Mouse (Mus musculus): Measurements from ENCODE around the gene Smarcc2. TPM values are rescaled to one million over a fixed set of nuclear protein-coding genes. Genes with fewer than 3 reads are reported as not detected.

Smarcc2 gene
- polyA plus RNA-seq, 1 experiment: 26.3 TPM

- no peaks in the 10 kb centered on the region for H3K9me3 ChIP-seq (replicated peaks; ENCODE audit: control insufficient read depth, insufficient read depth, low read length, poor library complexity, severe bottlenecking)
- H3K36me3 ChIP-seq (ENCODE audit: control insufficient read depth, insufficient read depth, low read length, poor library complexity, severe bottlenecking): peaks cover 6% of the 10 kb centered on the region
- H3K27ac ChIP-seq (ENCODE audit: insufficient read depth, low read length): no peak overlapping the region
- no peaks in the 10 kb centered on the region for H3K4me1 ChIP-seq (ENCODE audit: control insufficient read depth, insufficient read depth, low read length)
- TF ChIP-seq CTCF (IDR thresholded peaks at IDR 0.05; ENCODE audit: low read depth, low read length) (no peak), EP300 (IDR thresholded peaks at IDR 0.05; ENCODE audit: insufficient read depth, low read depth, low read length) (no peak), POLR2A (IDR thresholded peaks at IDR 0.05; ENCODE audit: insufficient read depth, low read length) (no peak)
- H3K4me3 ChIP-seq (ENCODE audit: low read depth, low read length): peak overlapping the region; percentile 6; the same call in 1 of the 2 replicates
- H3K27me3 ChIP-seq (ENCODE audit: control insufficient read depth, insufficient read depth, low read length, poor library complexity, severe bottlenecking): no peaks in the 10 kb centered on the region
- no peak overlapping the region for H3K9ac ChIP-seq (ENCODE audit: low read depth, poor library complexity, severe bottlenecking)
Measured at GRCm38 (mm10) chr10:128509203-128509602, 50.2 kb downstream of the Smarcc2 start.

GRCm38 (mm10) chr10:128509831-128510230 is 50.8 kb downstream of the Smarcc2 start:
- no peak overlapping the region for H3K4me3 ChIP-seq (ENCODE audit: low read depth, low read length)
- H3K9me3 ChIP-seq (replicated peaks; ENCODE audit: control insufficient read depth, insufficient read depth, low read length, poor library complexity, severe bottlenecking): no peaks in the 10 kb centered on the region
- no peak overlapping the region for H3K9ac ChIP-seq (ENCODE audit: low read depth, poor library complexity, severe bottlenecking)
- H3K4me1 ChIP-seq (ENCODE audit: control insufficient read depth, insufficient read depth, low read length): no peaks in the 10 kb centered on the region
- no peak overlapping the region for H3K27ac ChIP-seq (ENCODE audit: insufficient read depth, low read length)
- TF ChIP-seq EP300 (IDR thresholded peaks at IDR 0.05; ENCODE audit: insufficient read depth, low read depth, low read length): no peak
- TF ChIP-seq CTCF (IDR thresholded peaks at IDR 0.05; ENCODE audit: low read depth, low read length): no peak
- TF ChIP-seq POLR2A (IDR thresholded peaks at IDR 0.05; ENCODE audit: insufficient read depth, low read length): no peak
- H3K36me3 ChIP-seq (ENCODE audit: control insufficient read depth, insufficient read depth, low read length, poor library complexity, severe bottlenecking): peaks cover 6% of the 10 kb centered on the region
- no peaks in the 10 kb centered on the region for H3K27me3 ChIP-seq (ENCODE audit: control insufficient read depth, insufficient read depth, low read length, poor library complexity, severe bottlenecking)

DNA sequence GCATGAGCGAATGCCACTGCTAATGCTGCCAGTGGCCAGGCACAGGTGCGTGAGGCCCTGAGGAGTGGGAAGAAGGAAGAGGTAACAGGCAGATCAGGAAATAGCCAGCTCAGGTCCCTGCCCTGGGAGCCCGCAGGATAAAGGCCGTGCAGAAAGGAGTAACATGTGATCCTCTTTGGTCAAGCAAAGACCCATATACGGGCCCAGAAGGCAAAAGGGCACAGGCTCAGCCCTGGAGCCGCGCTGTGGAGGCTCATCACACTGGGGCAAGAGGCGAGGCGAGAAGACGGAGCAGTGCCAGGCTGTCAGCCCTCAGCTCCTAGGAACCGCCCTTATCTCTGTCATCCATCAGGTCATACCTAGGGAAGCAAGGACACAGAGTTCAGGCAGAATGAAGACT is 51.3 kb downstream of the Smarcc2 start:
- no peak for TF ChIP-seq POLR2A (IDR thresholded peaks at IDR 0.05; ENCODE audit: insufficient read depth, low read length)
- no peak for TF ChIP-seq EP300 (IDR thresholded peaks at IDR 0.05; ENCODE audit: insufficient read depth, low read depth, low read length)
- no peak for TF ChIP-seq CTCF (IDR thresholded peaks at IDR 0.05; ENCODE audit: low read depth, low read length)
- Histone ChIP-seq H3K27me3 (ENCODE audit: control insufficient read depth, insufficient read depth, low read length, poor library complexity, severe bottlenecking) (no peaks in the 10 kb centered on the region), H3K27ac (ENCODE audit: insufficient read depth, low read length) (no peak overlapping the region), H3K9ac (ENCODE audit: low read depth, poor library complexity, severe bottlenecking) (no peak overlapping the region), H3K4me1 (ENCODE audit: control insufficient read depth, insufficient read depth, low read length) (no peaks in the 10 kb centered on the region), H3K36me3 (ENCODE audit: control insufficient read depth, insufficient read depth, low read length, poor library complexity, severe bottlenecking) (peaks cover 6% of the 10 kb centered on the region), H3K9me3 (replicated peaks; ENCODE audit: control insufficient read depth, insufficient read depth, low read length, poor library complexity, severe bottlenecking) (no peaks in the 10 kb centered on the region), H3K4me3 (ENCODE audit: low read depth, low read length) (no peak overlapping the region)

- H3K27ac ChIP-seq (ENCODE audit: insufficient read depth, low read length): no peak overlapping the region
- no peak overlapping the region for H3K9ac ChIP-seq (ENCODE audit: low read depth, poor library complexity, severe bottlenecking)
- H3K4me3 ChIP-seq (ENCODE audit: low read depth, low read length): no peak overlapping the region
- peaks cover 4% of the 10 kb centered on the region for H3K4me1 ChIP-seq (ENCODE audit: control insufficient read depth, insufficient read depth, low read length)
- H3K27me3 ChIP-seq (ENCODE audit: control insufficient read depth, insufficient read depth, low read length, poor library complexity, severe bottlenecking): no peaks in the 10 kb centered on the region
- H3K36me3 ChIP-seq (ENCODE audit: control insufficient read depth, insufficient read depth, low read length, poor library complexity, severe bottlenecking): peaks cover 6% of the 10 kb centered on the region
- TF ChIP-seq EP300 (IDR thresholded peaks at IDR 0.05; ENCODE audit: insufficient read depth, low read depth, low read length) (no peak), CTCF (IDR thresholded peaks at IDR 0.05; ENCODE audit: low read depth, low read length) (no peak), POLR2A (IDR thresholded peaks at IDR 0.05; ENCODE audit: insufficient read depth, low read length) (no peak)
- H3K9me3 ChIP-seq (replicated peaks; ENCODE audit: control insufficient read depth, insufficient read depth, low read length, poor library complexity, severe bottlenecking): no peaks in the 10 kb centered on the region
Measured at GRCm38 (mm10) chr10:128511189-128511588, 52.1 kb downstream of the Smarcc2 start.

DNA sequence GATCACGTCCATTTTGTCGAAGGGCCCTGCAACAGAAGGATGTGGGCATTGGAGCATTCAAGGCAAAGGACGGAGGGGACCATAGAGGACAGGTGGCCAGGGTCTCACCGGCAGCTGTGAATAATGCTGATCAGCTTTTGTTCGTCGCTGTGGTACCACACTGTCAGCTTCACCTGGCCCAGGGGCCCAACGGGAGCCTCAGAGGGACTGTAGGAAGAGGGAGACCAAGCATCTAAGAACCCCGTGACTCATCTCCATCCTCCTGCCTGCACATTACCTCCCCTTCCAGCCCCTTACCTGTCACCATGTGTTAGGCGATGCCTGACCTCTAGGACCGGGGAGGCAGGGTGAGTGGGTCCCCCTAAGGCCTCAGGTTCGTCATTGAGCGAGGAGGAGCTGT is 52.7 kb downstream of the Smarcc2 start:
- H3K9ac ChIP-seq (ENCODE audit: low read depth, poor library complexity, severe bottlenecking): no peak overlapping the region
- peaks cover 6% of the 10 kb centered on the region for H3K36me3 ChIP-seq (ENCODE audit: control insufficient read depth, insufficient read depth, low read length, poor library complexity, severe bottlenecking)
- no peak overlapping the region for H3K4me3 ChIP-seq (ENCODE audit: low read depth, low read length)
- TF ChIP-seq EP300 (IDR thresholded peaks at IDR 0.05; ENCODE audit: insufficient read depth, low read depth, low read length): no peak
- no peak for TF ChIP-seq POLR2A (IDR thresholded peaks at IDR 0.05; ENCODE audit: insufficient read depth, low read length)
- TF ChIP-seq CTCF (IDR thresholded peaks at IDR 0.05; ENCODE audit: low read depth, low read length): no peak
- H3K4me1 ChIP-seq (ENCODE audit: control insufficient read depth, insufficient read depth, low read length): peaks cover 4% of the 10 kb centered on the region
- no peaks in the 10 kb centered on the region for H3K9me3 ChIP-seq (replicated peaks; ENCODE audit: control insufficient read depth, insufficient read depth, low read length, poor library complexity, severe bottlenecking)
- no peaks in the 10 kb centered on the region for H3K27me3 ChIP-seq (ENCODE audit: control insufficient read depth, insufficient read depth, low read length, poor library complexity, severe bottlenecking)
- H3K27ac ChIP-seq (ENCODE audit: insufficient read depth, low read length): no peak overlapping the region

DNA sequence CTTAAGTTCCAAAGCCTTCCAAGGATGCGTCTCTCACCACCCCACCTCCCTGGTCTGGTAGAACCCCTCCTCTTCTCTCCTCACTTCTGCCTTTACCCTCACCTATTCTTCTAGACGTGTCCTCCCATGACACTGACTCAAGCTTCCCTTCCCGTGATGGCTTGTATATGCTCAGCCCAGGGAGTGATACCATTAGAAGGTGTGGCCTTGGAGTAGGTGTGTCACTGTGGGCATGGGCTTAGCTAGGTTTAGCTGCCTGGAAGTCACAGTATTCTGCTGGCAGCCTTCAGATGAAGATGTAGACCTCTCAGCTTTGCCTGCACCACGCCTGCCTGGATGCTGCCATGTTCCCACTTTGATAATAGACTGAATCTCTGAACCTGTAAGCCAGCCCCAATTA is 56.0 kb downstream of the Smarcc2 start:
- H3K27me3 ChIP-seq (ENCODE audit: control insufficient read depth, insufficient read depth, low read length, poor library complexity, severe bottlenecking): no peaks in the 10 kb centered on the region
- no peaks in the 10 kb centered on the region for H3K9me3 ChIP-seq (replicated peaks; ENCODE audit: control insufficient read depth, insufficient read depth, low read length, poor library complexity, severe bottlenecking)
- H3K4me1 ChIP-seq (ENCODE audit: control insufficient read depth, insufficient read depth, low read length): peaks cover 4% of the 10 kb centered on the region
- H3K9ac ChIP-seq (ENCODE audit: low read depth, poor library complexity, severe bottlenecking): no peak overlapping the region
- H3K27ac ChIP-seq (ENCODE audit: insufficient read depth, low read length): no peak overlapping the region
- H3K4me3 ChIP-seq (ENCODE audit: low read depth, low read length): no peak overlapping the region
- TF ChIP-seq POLR2A (IDR thresholded peaks at IDR 0.05; ENCODE audit: insufficient read depth, low read length) (no peak), CTCF (IDR thresholded peaks at IDR 0.05; ENCODE audit: low read depth, low read length) (no peak), EP300 (IDR thresholded peaks at IDR 0.05; ENCODE audit: insufficient read depth, low read depth, low read length) (no peak)
- peaks cover 6% of the 10 kb centered on the region for H3K36me3 ChIP-seq (ENCODE audit: control insufficient read depth, insufficient read depth, low read length, poor library complexity, severe bottlenecking)

All from ES-Bruce4 (cell line).